Mouse (Mus musculus) kidney, adult 2 months (tissue): ENCODE data around the gene Rrm2.

Experiments used
- CTCF ChIP-seq: fragments of 200-500 bp; conservative IDR thresholded peaks from 2 replicates; pipeline ENCODE4 v1.5.1; 2011; ENCODE audit warnings: low read depth, mild to moderate bottlenecking, control low read depth, low read length, moderate library complexity, mixed read lengths; ENCODE audit not compliant: insufficient read depth, insufficient read length
- POLR2A ChIP-seq: fragments of 200-500 bp; IDR thresholded peaks from one replicate; pipeline ENCODE4 v1.6.1; 2011; ENCODE audit warnings: low read depth, low read length, control low read depth

DNA sequence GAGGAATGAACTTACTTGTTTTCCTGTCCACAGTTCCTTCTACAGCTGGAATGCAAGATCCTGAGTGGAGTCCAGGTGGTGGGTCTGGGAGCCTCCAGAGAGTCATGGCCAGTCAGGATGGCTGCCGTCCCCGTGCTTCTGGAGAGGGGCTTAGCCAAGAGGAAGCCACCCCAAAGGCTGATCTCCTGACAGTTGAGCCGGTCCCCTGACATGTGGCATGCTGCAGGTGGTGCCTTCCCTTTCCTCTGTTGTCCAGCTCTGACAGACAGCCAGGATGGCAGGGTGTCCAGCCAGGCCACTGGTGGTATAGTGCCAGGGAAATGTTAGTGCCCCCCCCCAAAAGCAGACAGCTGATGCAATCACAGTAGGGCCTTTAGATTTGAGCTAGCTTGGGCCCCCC is 9.5 kb upstream of the Rrm2 start:
- TF ChIP-seq POLR2A = no peak
- no peak for TF ChIP-seq CTCF
